Mouse (Mus musculus) liver, adult (tissue): ENCODE data around the gene C130050O18Rik.

Experiments used
- GATA4 ChIP-seq: IDR thresholded peaks from 2 replicates; pipeline ENCODE4 v1.6.1; 2014; ENCODE audit warnings: mild to moderate bottlenecking, low read length; ENCODE audit not compliant: insufficient replicate concordance

Gene C130050O18Rik

GRCm38 (mm10) chr5:139373889-139374444, 31.1 kb upstream of the C130050O18Rik start:
- TF ChIP-seq GATA4 = no peak

- TF ChIP-seq GATA4 = no peak
Measured at GRCm38 (mm10) chr5:139374841-139375240, 30.2 kb upstream of the C130050O18Rik start.

GRCm38 (mm10) chr5:139377468-139378270, 27.4 kb upstream of the C130050O18Rik start, which contains the start of gene Gpr146:
Gpr146 (plus strand) TSS chr5:139377697.
- peak; percentile 59; the same call in 1 of the 2 replicates for TF ChIP-seq GATA4

GRCm38 (mm10) chr5:139378271-139378556, 26.9 kb upstream of the C130050O18Rik start:
- no peak for TF ChIP-seq GATA4

GRCm38 (mm10) chr5:139378986-139379629, 26.0 kb upstream of the C130050O18Rik start:
- TF ChIP-seq GATA4 = peak; percentile 94; the same call in 1 of the 2 replicates

GRCm38 (mm10) chr5:139379771-139380384, 25.2 kb upstream of the C130050O18Rik start:
- no peak for TF ChIP-seq GATA4

- peak; percentile 62; the same call in 1 of the 2 replicates for TF ChIP-seq GATA4
Measured at GRCm38 (mm10) chr5:139380385-139381248, 24.5 kb upstream of the C130050O18Rik start.

GRCm38 (mm10) chr5:139381586-139382513, 23.2 kb upstream of the C130050O18Rik start:
- no peak for TF ChIP-seq GATA4

GRCm38 (mm10) chr5:139382760-139383159, 22.3 kb upstream of the C130050O18Rik start:
- TF ChIP-seq GATA4 = peak; percentile 92

GRCm38 (mm10) chr5:139383234-139383633, 21.8 kb upstream of the C130050O18Rik start:
- TF ChIP-seq GATA4 = no peak

GRCm38 (mm10) chr5:139384531-139384930, 20.5 kb upstream of the C130050O18Rik start:
- TF ChIP-seq GATA4 = no peak

GRCm38 (mm10) chr5:139386047-139386446, 19.0 kb upstream of the C130050O18Rik start:
- no peak for TF ChIP-seq GATA4

- no peak for TF ChIP-seq GATA4
Measured at GRCm38 (mm10) chr5:139387329-139388194, 17.5 kb upstream of the C130050O18Rik start.
